Mouse (Mus musculus) liver, embryonic 16.5 days (tissue): ENCODE measurements around the gene Gm5142. TPM values are rescaled to one million over a fixed set of nuclear protein-coding genes. Genes with fewer than 3 reads are reported as not detected.

Experiments
- ATAC-seq: fragments of 200-750 bp; cut with Nextera tagmentation; 2 replicates; pipeline ENCODE4 v1.8.0; 2017; ENCODE audit warnings: low read depth, mild to moderate bottlenecking, moderate number of reproducible peaks, moderate library complexity
- H3K27ac ChIP-seq: fragments of 300-500 bp; sonication (generic); 2 replicates; pipeline ENCODE4 v1.5.1; 2014; ENCODE audit warnings: mild to moderate bottlenecking, low read length
- H3K27me3 ChIP-seq: fragments of 300-500 bp; sonication (generic); 2 replicates; pipeline ENCODE4 v1.6.1; 2014; ENCODE audit warnings: low read depth, low read length, mixed read lengths; ENCODE audit not compliant: control insufficient read depth, insufficient read depth
- H3K36me3 ChIP-seq: fragments of 300-500 bp; sonication (generic); 2 replicates; pipeline ENCODE4 v1.6.1; 2014; ENCODE audit warnings: mild to moderate bottlenecking; ENCODE audit not compliant: control insufficient read depth, insufficient read depth
- H3K4me1 ChIP-seq: fragments of 300-500 bp; sonication (generic); 2 replicates; pipeline ENCODE4 v1.6.1; 2014; ENCODE audit warnings: low read depth, low read length, mixed read lengths; ENCODE audit not compliant: control insufficient read depth
- H3K4me2 ChIP-seq: fragments of 300-500 bp; sonication (generic); 2 replicates; pipeline ENCODE4 v1.6.1; 2014; ENCODE audit warnings: low read depth, low read length, mixed read lengths
- H3K4me3 ChIP-seq: fragments of 300-500 bp; sonication (generic); 2 replicates; pipeline ENCODE4 v1.5.1; 2014; ENCODE audit warnings: low read depth, mild to moderate bottlenecking, low read length
- H3K9ac ChIP-seq: fragments of 300-500 bp; sonication (generic); 2 replicates; pipeline ENCODE4 v1.6.1; 2014; ENCODE audit warnings: low read depth, low read length
- H3K9me3 ChIP-seq: fragments of 300-500 bp; sonication (generic); replicated peaks from 2 replicates; pipeline ENCODE4 v1.6.1; 2016; ENCODE audit warnings: low read length; ENCODE audit not compliant: control insufficient read depth
- WGBS: fragments of 180-500 bp; shearing (Covaris S2); extraction: QIAGEN DNeasy Blood & Tissue Kit; methylation state at CpG from one replicate; pipeline ENCODE4 v1.1.7; 2014; ENCODE audit not compliant: insufficient replicate concordance; 5-methylcytosine and 5-hydroxymethylcytosine counted together
- polyA plus RNA-seq: library from polyadenylated mRNA; unstranded; fragments of >200 nt; fragmentation: Nextera tagmentation; extraction: Ambion mirVana; gene quantifications from 2 replicates; pipeline ENCODE4 v1.2.1, GENCODE M21; 2015

The Gm5142 gene
- polyA plus RNA-seq, 1 experiment from 2014 or later = not detected

DNA sequence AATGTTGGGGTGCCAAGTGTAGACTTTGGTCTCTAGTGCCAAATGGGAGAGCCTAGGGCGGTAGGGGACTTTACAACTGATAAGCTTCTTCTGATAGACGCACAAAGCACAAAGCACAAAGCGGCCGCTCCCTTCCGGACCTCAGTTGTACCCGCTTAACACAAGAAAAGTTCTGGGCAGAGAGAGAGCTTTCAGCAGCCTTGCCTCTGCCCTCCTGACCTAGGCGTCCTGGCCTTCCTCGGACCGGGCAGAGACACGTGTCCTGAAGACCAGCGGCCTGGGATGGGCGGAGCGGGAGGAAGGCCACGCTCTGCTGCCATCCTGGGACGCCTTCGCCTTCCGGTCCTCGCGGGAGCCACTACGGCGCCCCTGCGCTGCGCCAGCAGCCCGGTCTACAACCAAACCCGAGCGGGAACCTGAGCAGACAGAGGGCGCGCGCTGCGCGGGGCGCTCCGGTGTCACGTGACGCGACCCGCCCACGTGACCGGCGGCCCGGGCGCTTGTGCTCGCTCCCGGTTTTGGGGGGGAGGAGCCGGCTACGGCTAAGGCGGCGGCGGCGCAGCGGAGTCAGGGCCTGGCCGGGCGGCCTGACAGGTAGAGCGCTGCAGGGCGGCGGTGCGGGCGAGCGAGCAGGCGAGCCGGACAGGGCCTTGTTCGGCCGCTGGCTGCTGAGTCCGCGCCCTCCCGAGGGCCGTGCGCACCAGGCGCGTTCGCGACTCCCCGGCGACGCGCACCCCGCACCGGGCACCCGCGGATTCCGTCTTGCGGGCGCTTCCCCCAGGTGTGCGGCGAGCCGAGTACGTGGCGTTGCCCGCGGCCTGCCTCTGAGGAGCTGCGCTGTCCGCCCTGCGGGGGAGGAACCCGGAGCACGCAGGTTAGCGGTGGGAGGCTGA is 22.4 kb upstream of the Gm5142 start, which contains the start of gene Rcbtb1:
Gene Rcbtb1, plus strand, starts transcription at position 499 of the 893 bp plus-strand sequence.
- peaks cover 11% of the 10 kb centered on the region for H3K4me1 ChIP-seq

GRCm38 (mm10) chr14:59186121-59186520 is 7.6 kb upstream of the Gm5142 start:
- H3K27ac ChIP-seq = no peak overlapping the region
- ATAC-seq = no peak
- 75% methylated on average over 2 of the region's 2 CpGs for WGBS

More for the DNA sequence above, 22.4 kb upstream of the Gm5142 start, which contains the start of gene Rcbtb1:
- Histone ChIP-seq H3K4me2 (peak within 1 kb of the TSS; percentile 92), H3K27ac (peak within 1 kb of the TSS; percentile 94), H3K9me3 (no peaks in the 10 kb centered on the region), H3K4me3 (peak within 1 kb of the TSS; percentile 87), H3K9ac (peak within 1 kb of the TSS; percentile 83), H3K36me3 (no peaks in the 10 kb centered on the region), H3K27me3 (no peaks in the 10 kb centered on the region)
- WGBS = under 1% methylated on average over 93 of the region's 96 CpGs
- peak; percentile 93 for ATAC-seq

DNA sequence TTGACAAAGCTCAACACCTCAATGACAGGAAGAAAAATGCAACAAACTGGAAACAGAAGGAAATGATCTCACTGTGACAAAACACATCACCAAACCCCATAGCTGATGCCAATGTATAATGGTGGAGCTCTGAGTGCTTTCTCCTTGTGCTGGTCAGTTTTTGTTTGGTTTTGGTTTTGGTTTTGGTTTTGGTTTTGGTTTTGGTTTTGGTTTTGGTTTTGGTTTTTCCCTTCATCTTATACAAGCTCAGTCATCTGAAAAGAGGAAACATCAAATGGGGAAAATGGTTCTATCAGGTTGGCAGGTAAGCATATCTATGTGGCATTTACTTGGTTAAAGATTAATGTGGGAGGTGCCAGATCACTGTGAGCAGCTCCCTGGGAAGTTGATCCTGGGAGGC is 7.0 kb upstream of the Gm5142 start:
- no peak overlapping the region for H3K27ac ChIP-seq
- no peaks in the 10 kb centered on the region for H3K27me3 ChIP-seq
- H3K4me3 ChIP-seq = no peak overlapping the region
- H3K4me1 ChIP-seq = no peaks in the 10 kb centered on the region
- H3K4me2 ChIP-seq = no peak overlapping the region
- no peak for ATAC-seq
- no peaks in the 10 kb centered on the region for H3K9me3 ChIP-seq
- no peak overlapping the region for H3K9ac ChIP-seq
- no peaks in the 10 kb centered on the region for H3K36me3 ChIP-seq

More at GRCm38 (mm10) chr14:59186121-59186520, 7.6 kb upstream of the Gm5142 start:
- Histone ChIP-seq H3K4me2 (no peak overlapping the region), H3K9me3 (no peaks in the 10 kb centered on the region), H3K4me1 (no peaks in the 10 kb centered on the region), H3K27me3 (no peaks in the 10 kb centered on the region), H3K36me3 (no peaks in the 10 kb centered on the region), H3K9ac (no peak overlapping the region), H3K4me3 (no peak overlapping the region)

DNA sequence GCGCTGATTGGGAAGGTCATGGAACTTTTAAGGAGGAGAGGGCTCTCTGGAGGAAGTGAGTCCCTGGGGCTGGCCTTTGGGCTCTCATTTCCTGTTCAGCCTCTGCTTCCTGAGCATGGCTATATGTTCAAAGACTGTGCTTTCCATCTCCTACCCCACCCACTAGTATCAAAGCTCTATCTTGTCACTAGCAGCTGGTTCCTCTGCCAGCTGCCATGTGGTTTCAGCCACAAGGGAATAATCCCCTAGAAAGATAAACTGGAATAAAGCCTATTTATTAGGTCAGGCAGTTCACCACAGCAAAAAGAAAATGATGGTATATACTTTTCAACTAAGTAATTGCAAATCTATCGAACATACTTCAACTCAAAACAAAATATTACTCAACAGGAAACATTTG is 4.2 kb upstream of the Gm5142 start:
- no peaks in the 10 kb centered on the region for H3K36me3 ChIP-seq
- H3K4me3 ChIP-seq = no peak overlapping the region
- no peak overlapping the region for H3K9ac ChIP-seq
- no peaks in the 10 kb centered on the region for H3K27me3 ChIP-seq
- WGBS = 40% methylated on average over 2 of the region's 2 CpGs
- H3K9me3 ChIP-seq = no peaks in the 10 kb centered on the region
- H3K27ac ChIP-seq = no peak overlapping the region
- no peak overlapping the region for H3K4me2 ChIP-seq
- H3K4me1 ChIP-seq = no peaks in the 10 kb centered on the region
- no peak for ATAC-seq

- 29% methylated on average over 3 of the region's 3 CpGs for WGBS
- no peak overlapping the region for H3K27ac ChIP-seq
- ATAC-seq = peak; percentile 58
Observed at GRCm38 (mm10) chr14:59157016-59157698, 21.4 kb downstream of the Gm5142 start.

DNA sequence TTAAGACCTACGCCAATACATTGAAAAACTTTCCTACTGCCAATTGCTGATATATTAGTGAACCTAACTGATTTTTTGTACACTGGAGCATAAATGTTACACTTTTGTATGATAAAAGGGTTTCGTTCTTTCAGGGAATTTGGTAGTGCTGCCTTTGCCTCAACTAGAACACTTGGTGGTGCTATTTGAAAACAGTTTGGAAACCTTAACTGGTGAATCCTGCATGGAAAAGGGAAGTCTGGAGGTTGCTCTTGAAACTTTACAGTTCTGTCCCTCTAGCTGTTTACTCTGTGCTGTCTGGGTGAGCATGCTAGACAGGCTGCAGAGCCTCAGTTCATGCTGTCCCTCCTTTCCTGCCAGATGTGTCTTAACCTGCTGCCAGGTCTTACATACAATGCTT is 23.0 kb downstream of the Gm5142 start:
- no peaks in the 10 kb centered on the region for H3K9me3 ChIP-seq
- WGBS = 49% methylated on average over 2 of the region's 2 CpGs
- peak; percentile 50; the same call in 1 of the 2 replicates for ATAC-seq
- no peak overlapping the region for H3K4me2 ChIP-seq
- H3K9ac ChIP-seq = no peak overlapping the region
- no peaks in the 10 kb centered on the region for H3K27me3 ChIP-seq
- no peak overlapping the region for H3K4me3 ChIP-seq
- H3K4me1 ChIP-seq = no peaks in the 10 kb centered on the region; the same call in 1 of the 2 replicates
- no peaks in the 10 kb centered on the region for H3K36me3 ChIP-seq
- H3K27ac ChIP-seq = no peak overlapping the region

More at GRCm38 (mm10) chr14:59157016-59157698, 21.4 kb downstream of the Gm5142 start:
- H3K4me1 ChIP-seq = no peaks in the 10 kb centered on the region; the same call in 1 of the 2 replicates
- no peaks in the 10 kb centered on the region for H3K36me3 ChIP-seq
- no peaks in the 10 kb centered on the region for H3K9me3 ChIP-seq
- no peak overlapping the region for H3K4me3 ChIP-seq
- no peaks in the 10 kb centered on the region for H3K27me3 ChIP-seq
- no peak overlapping the region for H3K9ac ChIP-seq
- H3K4me2 ChIP-seq = no peak overlapping the region

- no peak within 1 kb of the TSS for H3K9ac ChIP-seq
- WGBS = 66% methylated on average over 4 of the region's 4 CpGs
- no peak for ATAC-seq
- H3K4me1 ChIP-seq = no peaks in the 10 kb centered on the region
- no peak within 1 kb of the TSS for H3K27ac ChIP-seq
- H3K4me3 ChIP-seq = no peak within 1 kb of the TSS
- H3K4me2 ChIP-seq = no peak within 1 kb of the TSS
- no peaks in the 10 kb centered on the region for H3K27me3 ChIP-seq
- H3K9me3 ChIP-seq = no peaks in the 10 kb centered on the region
- H3K36me3 ChIP-seq = no peaks in the 10 kb centered on the region
Observed at GRCm38 (mm10) chr14:59142793-59143192, 35.8 kb downstream of the Gm5142 start, which contains the start of gene 1700129C05Rik. TSS of gene 1700129C05Rik (minus strand) at chr14:59142893.

- Histone ChIP-seq H3K9me3 (no peaks in the 10 kb centered on the region), H3K27me3 (no peaks in the 10 kb centered on the region), H3K36me3 (no peaks in the 10 kb centered on the region), H3K4me2 (no peak overlapping the region), H3K9ac (no peak overlapping the region), H3K27ac (no peak overlapping the region), H3K4me3 (no peak overlapping the region), H3K4me1 (no peaks in the 10 kb centered on the region)
- WGBS = 6% methylated on average over 2 of the region's 2 CpGs
- no peak for ATAC-seq
Observed at GRCm38 (mm10) chr14:59114281-59114680, 64.3 kb downstream of the Gm5142 start.
